Mouse (Mus musculus) frontal cortex, postnatal 25 days (tissue): ENCODE data around the gene Slc7a11.

Experiments
- DNase-seq, 2 experiments: peaks; one replicate each; pipeline ENCODE4 v3.0.0; 2022; ENCODE audit warnings: low spot score in 2 of 2

The Slc7a11 gene

DNA sequence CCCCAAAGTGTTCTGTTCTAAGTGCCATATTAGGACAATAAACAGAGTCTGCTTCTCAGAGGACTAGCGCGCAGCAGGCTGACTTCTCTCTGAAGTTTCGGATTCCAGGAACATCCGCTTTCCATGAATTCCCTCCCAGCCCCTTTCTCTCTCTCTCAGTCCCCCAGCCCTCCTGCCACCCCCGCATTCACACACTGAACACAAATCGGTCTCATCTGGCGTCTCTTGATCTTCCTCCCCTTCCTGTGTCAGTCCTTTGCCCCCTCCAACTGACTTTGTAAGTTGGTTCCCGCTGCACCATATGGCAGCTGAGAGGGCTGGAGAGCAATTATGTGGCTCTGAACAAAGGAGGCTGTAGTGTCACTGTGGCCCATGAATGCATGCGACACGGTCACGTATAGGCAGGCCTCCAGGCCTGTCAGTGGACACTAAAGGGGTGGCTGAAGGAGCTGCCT is 577.3 kb downstream of the Slc7a11 start:
- no peak for DNase-seq

DNA sequence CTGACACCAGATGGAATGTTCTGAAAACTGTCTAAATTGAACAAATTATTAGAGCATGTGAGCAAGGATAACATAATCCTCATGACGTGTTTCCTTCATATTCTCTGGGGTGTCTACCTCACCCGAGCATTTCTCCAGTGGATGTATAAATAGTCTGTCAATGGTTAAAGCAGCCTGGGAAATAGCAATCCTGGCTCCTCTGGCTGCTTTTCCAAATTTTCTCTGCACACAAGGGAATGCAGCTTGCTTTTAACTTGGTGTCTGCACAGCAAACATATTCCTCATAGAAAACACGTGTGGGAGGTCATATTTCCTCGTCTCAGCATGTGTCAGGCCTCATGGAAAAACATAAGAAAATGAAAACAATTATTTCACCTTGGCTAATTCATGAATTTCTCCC is 586.6 kb downstream of the Slc7a11 start:
- no peak for DNase-seq

DNA sequence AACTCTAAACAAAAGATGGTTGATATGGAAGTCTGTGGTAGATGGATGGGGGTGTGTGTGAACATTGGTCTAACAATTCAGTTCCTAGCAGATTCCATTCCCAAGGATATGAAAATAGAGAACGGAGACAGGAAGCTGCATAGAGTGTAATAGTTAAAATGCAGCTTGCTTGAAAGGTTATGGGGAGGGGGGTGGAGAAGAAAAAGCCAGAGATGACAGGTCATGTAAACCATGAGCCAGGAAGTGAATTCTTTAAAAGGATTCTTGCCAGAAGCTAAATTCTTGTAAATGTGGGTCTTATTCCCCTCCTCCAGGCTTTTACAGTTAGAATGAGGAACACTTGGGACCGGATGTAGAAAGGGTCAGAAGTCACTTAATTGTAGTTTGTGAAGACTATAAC is 589.1 kb downstream of the Slc7a11 start:
- no peak for DNase-seq

DNA sequence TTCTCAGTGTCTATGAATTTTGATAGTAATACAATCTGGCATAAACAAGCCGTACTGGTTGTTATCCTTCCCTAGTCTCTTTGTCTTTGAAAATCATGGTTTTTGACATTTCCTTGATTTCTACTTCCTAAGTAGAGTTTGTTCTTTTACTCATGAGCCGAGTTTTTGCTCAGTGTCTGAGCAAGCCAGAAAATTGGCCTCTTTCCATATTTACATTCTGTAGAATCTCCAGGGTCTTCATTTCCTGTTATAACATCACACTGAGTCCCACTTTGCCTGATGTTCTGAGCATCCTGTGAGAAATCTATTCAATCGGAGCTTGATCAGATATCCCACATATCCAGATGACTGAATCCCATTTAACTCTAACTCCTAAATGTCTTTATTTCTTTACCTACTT is 600.4 kb downstream of the Slc7a11 start:
- DNase-seq = no peak
